In the genomic region with DNA sequence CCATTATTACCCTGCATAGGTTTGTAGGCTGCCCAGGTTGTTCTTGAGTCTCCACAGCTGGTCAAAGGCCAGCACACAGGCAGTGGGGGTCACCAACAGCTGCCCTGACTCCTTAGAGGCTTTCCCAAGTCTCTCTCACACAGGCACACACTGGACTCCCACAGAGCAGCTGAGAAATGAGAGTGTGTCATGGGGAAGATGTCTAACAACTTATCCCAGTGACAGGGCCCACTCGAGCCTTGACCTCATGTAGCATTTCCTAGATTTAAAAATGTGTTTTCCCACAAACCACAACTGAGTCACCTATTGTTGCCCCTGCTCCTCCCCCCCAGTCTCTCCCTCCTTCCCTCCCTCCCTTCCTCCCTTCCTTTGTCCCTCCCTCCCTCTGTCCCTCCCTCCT, we compare ENCODE assay signal across 27 mouse cellular contexts.
"Had no signal": no experiment of that assay in that cellular context is flagged by ENCODE, and none has a peak within 500 bp of the region (broad histone marks: within the 10 kb centered on the region; RNA-seq: fewer than 3 reads in every experiment).

No protein-coding gene starts in this region.

- H3K27me3 ChIP-seq: heart, embryonic 13.5 days; heart, embryonic 15.5 days; hindbrain, embryonic 12.5 days; intestine, embryonic 15.5 days; kidney, embryonic 15.5 days; limb, embryonic 15.5 days had no signal

- H3K9ac ChIP-seq: heart, embryonic 13.5 days; heart, embryonic 15.5 days; hindbrain, embryonic 12.5 days; hindbrain, embryonic 14.5 days; intestine, embryonic 15.5 days; kidney, embryonic 15.5 days; limb, embryonic 13.5 days; limb, embryonic 15.5 days; liver, embryonic 12.5 days; liver, embryonic 14.5 days had no signal

- DNase-seq: gastrocnemius, postnatal 14 days; gastrocnemius, postnatal 36 days; heart, adult 11 months; heart, postnatal 14 days; heart, postnatal 4 days; kidney, adult 2 months; kidney, adult 9 months; kidney, postnatal 14 days; kidney, postnatal 36 days; layer of hippocampus, adult 9-11 months; layer of hippocampus, postnatal 36 days; left cerebral cortex, postnatal 4 days had no signal

- H3K36me3 ChIP-seq: heart, embryonic 13.5 days; heart, embryonic 15.5 days; hindbrain, embryonic 10.5 days; hindbrain, embryonic 12.5 days; intestine, embryonic 15.5 days; kidney, embryonic 15.5 days; limb, embryonic 13.5 days; limb, embryonic 15.5 days; liver, embryonic 12.5 days had no signal

- H3K27ac ChIP-seq: heart, embryonic 13.5 days; heart, embryonic 15.5 days; hindbrain, embryonic 10.5 days; hindbrain, embryonic 12.5 days; hindbrain, embryonic 14.5 days; intestine, embryonic 15.5 days; kidney, embryonic 15.5 days; kidney, postnatal 0 days; limb, embryonic 13.5 days; limb, embryonic 15.5 days; liver, embryonic 12.5 days; liver, embryonic 14.5 days had no signal

- ATAC-seq: hindbrain, embryonic 16.5 days; inflammation-experienced regulatory T-cells, adult 6 months; intestine, embryonic 15.5 days; intestine, postnatal 0 days; liver, embryonic 12.5 days had no signal

- H3K4me3 ChIP-seq: heart, embryonic 13.5 days; heart, embryonic 15.5 days; hindbrain, embryonic 10.5 days; hindbrain, embryonic 12.5 days; intestine, embryonic 15.5 days; kidney, embryonic 15.5 days; limb, embryonic 13.5 days; limb, embryonic 15.5 days; liver, embryonic 12.5 days had no signal

- H3K4me1 ChIP-seq: hindbrain, embryonic 12.5 days; intestine, embryonic 15.5 days; kidney, embryonic 15.5 days; limb, embryonic 15.5 days; liver, embryonic 12.5 days had no signal
